Mouse (Mus musculus) granulocyte monocyte progenitor cell, adult 5-6 weeks (primary cell): ENCODE measurements around the gene Grin3b. TPM values are rescaled to one million over a fixed set of nuclear protein-coding genes. Genes with fewer than 3 reads are reported as not detected.

Source experiments
- total RNA-seq, 2 experiments: library from RNA; stranded (forward) in 1 of 2; stranded (reverse) in 1 of 2; fragments of 200-712, 200-1000 nt in 1 of 2; fragments of >200 nt in 1 of 2; fragmentation: Nextera tagmentation in 1 of 2; gene quantifications; 2 replicates each; pipeline ENCODE4 v1.2.3; 2014 to 2017

The Grin3b gene
- total RNA-seq, 2 experiments from 2014 or later, result not detected

Other genes with a start within 250 kb of the Grin3b start
Only the 30 nearest of the 32 such genes appear.
- 32.1 and 64.5 TPM in 2 replicates for gene Rnf126, start 203.8 kb upstream of the Grin3b start, total RNA-seq (2014; fragmentation: Nextera tagmentation)
- 17.3 and 28.2 TPM in 2 replicates for gene Rnf126, start 203.8 kb upstream of the Grin3b start, total RNA-seq (2017)
- 4.6 TPM in 1 of 2 replicates, not detected in the other for gene Fstl3, start 193.4 kb upstream of the Grin3b start, total RNA-seq (2014; fragmentation: Nextera tagmentation)
- 0.62 and 1.4 TPM in 2 replicates for gene Fstl3, start 193.4 kb upstream of the Grin3b start, total RNA-seq (2017)
- gene Prss57, start 179.8 kb upstream of the Grin3b start, total RNA-seq (2014; fragmentation: Nextera tagmentation), result 172 and 215 TPM in 2 replicates
- 77.4 and 86.7 TPM in 2 replicates for gene Prss57, start 179.8 kb upstream of the Grin3b start, total RNA-seq (2017)
- gene Palm, start 177.1 kb upstream of the Grin3b start, total RNA-seq (2014; fragmentation: Nextera tagmentation), result 80.1 and 110 TPM in 2 replicates
- 35.6 and 48.6 TPM in 2 replicates for gene Palm, start 177.1 kb upstream of the Grin3b start, total RNA-seq (2017)
- 0.34 TPM in 1 of 2 replicates, not detected in the other for gene Misp, start 149.7 kb upstream of the Grin3b start, total RNA-seq (2014; fragmentation: Nextera tagmentation)
- 0.82 TPM in 1 of 2 replicates, not detected in the other for gene Misp, start 149.7 kb upstream of the Grin3b start, total RNA-seq (2017)
- 497 and 526 TPM in 2 replicates for gene Ptbp1, start 116.3 kb upstream of the Grin3b start, total RNA-seq (2014; fragmentation: Nextera tagmentation)
- 211 and 216 TPM in 2 replicates for gene Ptbp1, start 116.3 kb upstream of the Grin3b start, total RNA-seq (2017)
- gene Prtn3, start 96.2 kb upstream of the Grin3b start, total RNA-seq (2014; fragmentation: Nextera tagmentation), result 2,258 and 3,780 TPM in 2 replicates
- 1,097 and 1,536 TPM in 2 replicates for gene Prtn3, start 96.2 kb upstream of the Grin3b start, total RNA-seq (2017)
- 72.1 and 111 TPM in 2 replicates for gene Plppr3, start 96.1 kb upstream of the Grin3b start, total RNA-seq (2014; fragmentation: Nextera tagmentation)
- gene Plppr3, start 96.1 kb upstream of the Grin3b start, total RNA-seq (2017), result 91.6 and 112 TPM in 2 replicates
- gene Elane, start 84.5 kb upstream of the Grin3b start, total RNA-seq (2014; fragmentation: Nextera tagmentation), result 5,751 and 6,009 TPM in 2 replicates
- 2,814 and 3,772 TPM in 2 replicates for gene Elane, start 84.5 kb upstream of the Grin3b start, total RNA-seq (2017)
- gene Cfd, start 79.9 kb upstream of the Grin3b start, total RNA-seq (2014; fragmentation: Nextera tagmentation), result 1.6 and 4.5 TPM in 2 replicates
- not detected in 2 replicates for gene Cfd, start 79.9 kb upstream of the Grin3b start, total RNA-seq (2017)
- 14.1 and 20.3 TPM in 2 replicates for gene Med16, start 61.8 kb upstream of the Grin3b start, total RNA-seq (2014; fragmentation: Nextera tagmentation)
- gene Med16, start 61.8 kb upstream of the Grin3b start, total RNA-seq (2017), result 17.0 and 18.7 TPM in 2 replicates
- not detected in 2 replicates for gene Gm26602, start 59.9 kb upstream of the Grin3b start, total RNA-seq (2014; fragmentation: Nextera tagmentation)
- gene Gm26602, start 59.9 kb upstream of the Grin3b start, total RNA-seq (2017), result 0.98 TPM in 1 of 2 replicates, not detected in the other
- not detected in 2 replicates for gene Kiss1r, start 53.7 kb upstream of the Grin3b start, total RNA-seq (2014; fragmentation: Nextera tagmentation)
- 0.26 TPM in 1 of 2 replicates, not detected in the other for gene Kiss1r, start 53.7 kb upstream of the Grin3b start, total RNA-seq (2017)
- 62.9 and 64.6 TPM in 2 replicates for gene R3hdm4, start 49.5 kb upstream of the Grin3b start, total RNA-seq (2014; fragmentation: Nextera tagmentation)
- 39.1 and 40.4 TPM in 2 replicates for gene R3hdm4, start 49.5 kb upstream of the Grin3b start, total RNA-seq (2017)
- gene Arid3a, start 43.7 kb upstream of the Grin3b start, total RNA-seq (2014; fragmentation: Nextera tagmentation), result 21.2 and 22.5 TPM in 2 replicates
- 32.4 and 36.7 TPM in 2 replicates for gene Arid3a, start 43.7 kb upstream of the Grin3b start, total RNA-seq (2017)
- 48.4 and 49.8 TPM in 2 replicates for gene Wdr18, start 10.6 kb upstream of the Grin3b start, total RNA-seq (2014; fragmentation: Nextera tagmentation)
- 24.6 and 28.2 TPM in 2 replicates for gene Wdr18, start 10.6 kb upstream of the Grin3b start, total RNA-seq (2017)
- gene Tmem259, start 13.6 kb downstream of the Grin3b start, total RNA-seq (2014; fragmentation: Nextera tagmentation), result 38.2 and 63.0 TPM in 2 replicates
- 43.2 and 54.7 TPM in 2 replicates for gene Tmem259, start 13.6 kb downstream of the Grin3b start, total RNA-seq (2017)
- gene Cnn2, start 17.9 kb downstream of the Grin3b start, total RNA-seq (2014; fragmentation: Nextera tagmentation), result 50.6 and 57.5 TPM in 2 replicates
- gene Cnn2, start 17.9 kb downstream of the Grin3b start, total RNA-seq (2017), result 72.7 and 89.8 TPM in 2 replicates
- gene Abca7, start 25.8 kb downstream of the Grin3b start, total RNA-seq (2014; fragmentation: Nextera tagmentation), result 23.0 and 28.8 TPM in 2 replicates
- gene Abca7, start 25.8 kb downstream of the Grin3b start, total RNA-seq (2017), result 14.7 and 16.0 TPM in 2 replicates
- 109 and 133 TPM in 2 replicates for gene Arhgap45, start 45.9 kb downstream of the Grin3b start, total RNA-seq (2014; fragmentation: Nextera tagmentation)
- gene Arhgap45, start 45.9 kb downstream of the Grin3b start, total RNA-seq (2017), result 110 and 120 TPM in 2 replicates
- gene Polr2e, start 69.1 kb downstream of the Grin3b start, total RNA-seq (2014; fragmentation: Nextera tagmentation), result 96.6 and 105 TPM in 2 replicates
- 79.7 and 86.7 TPM in 2 replicates for gene Polr2e, start 69.1 kb downstream of the Grin3b start, total RNA-seq (2017)
- 278 and 280 TPM in 2 replicates for gene Gpx4, start 76.5 kb downstream of the Grin3b start, total RNA-seq (2014; fragmentation: Nextera tagmentation)
- 397 and 420 TPM in 2 replicates for gene Gpx4, start 76.5 kb downstream of the Grin3b start, total RNA-seq (2017)
- gene Sbno2, start 134.9 kb downstream of the Grin3b start, total RNA-seq (2014; fragmentation: Nextera tagmentation), result 42.4 and 43.6 TPM in 2 replicates
- 18.0 and 24.5 TPM in 2 replicates for gene Sbno2, start 134.9 kb downstream of the Grin3b start, total RNA-seq (2017)
- 94.5 and 150 TPM in 2 replicates for gene Stk11, start 145.1 kb downstream of the Grin3b start, total RNA-seq (2014; fragmentation: Nextera tagmentation)
- 121 and 132 TPM in 2 replicates for gene Stk11, start 145.1 kb downstream of the Grin3b start, total RNA-seq (2017)
- gene Atp5d, start 167.9 kb downstream of the Grin3b start, total RNA-seq (2014; fragmentation: Nextera tagmentation), result 193 and 253 TPM in 2 replicates
- gene Atp5d, start 167.9 kb downstream of the Grin3b start, total RNA-seq (2017), result 47.4 and 49.6 TPM in 2 replicates
- 0.73 and 5.3 TPM in 2 replicates for gene Cbarp, start 170.1 kb downstream of the Grin3b start, total RNA-seq (2014; fragmentation: Nextera tagmentation)
- 0.36 TPM in 1 of 2 replicates, not detected in the other for gene Cbarp, start 170.1 kb downstream of the Grin3b start, total RNA-seq (2017)
- 26.7 and 36.8 TPM in 2 replicates for gene Midn, start 177.6 kb downstream of the Grin3b start, total RNA-seq (2014; fragmentation: Nextera tagmentation)
- gene Midn, start 177.6 kb downstream of the Grin3b start, total RNA-seq (2017), result 10.0 and 17.4 TPM in 2 replicates
- gene Cirbp, start 195.3 kb downstream of the Grin3b start, total RNA-seq (2014; fragmentation: Nextera tagmentation), result 25.3 and 70.7 TPM in 2 replicates
- gene Cirbp, start 195.3 kb downstream of the Grin3b start, total RNA-seq (2017), result 36.8 and 40.7 TPM in 2 replicates
- gene 1600002K03Rik, start 202.2 kb downstream of the Grin3b start, total RNA-seq (2014; fragmentation: Nextera tagmentation), result 17.2 and 43.4 TPM in 2 replicates
- gene 1600002K03Rik, start 202.2 kb downstream of the Grin3b start, total RNA-seq (2017), result 11.2 and 11.5 TPM in 2 replicates
- gene Efna2, start 208.8 kb downstream of the Grin3b start, total RNA-seq (2014; fragmentation: Nextera tagmentation), result not detected in 2 replicates
- 0.05 TPM in 1 of 2 replicates, not detected in the other for gene Efna2, start 208.8 kb downstream of the Grin3b start, total RNA-seq (2017)